Mouse (Mus musculus): ENCODE results near the gene a. TPM values are rescaled to one million over a fixed set of nuclear protein-coding genes. Genes with fewer than 3 reads are reported as not detected.
"Not testable (repeated sequence)": the region's sequence is repeated elsewhere in the genome, so short reads cannot be mapped to it uniquely, and the experiment has no call there.

a gene
- polyA plus RNA-seq, 1 experiment from 2014 or later: 0.32 TPM

DNA sequence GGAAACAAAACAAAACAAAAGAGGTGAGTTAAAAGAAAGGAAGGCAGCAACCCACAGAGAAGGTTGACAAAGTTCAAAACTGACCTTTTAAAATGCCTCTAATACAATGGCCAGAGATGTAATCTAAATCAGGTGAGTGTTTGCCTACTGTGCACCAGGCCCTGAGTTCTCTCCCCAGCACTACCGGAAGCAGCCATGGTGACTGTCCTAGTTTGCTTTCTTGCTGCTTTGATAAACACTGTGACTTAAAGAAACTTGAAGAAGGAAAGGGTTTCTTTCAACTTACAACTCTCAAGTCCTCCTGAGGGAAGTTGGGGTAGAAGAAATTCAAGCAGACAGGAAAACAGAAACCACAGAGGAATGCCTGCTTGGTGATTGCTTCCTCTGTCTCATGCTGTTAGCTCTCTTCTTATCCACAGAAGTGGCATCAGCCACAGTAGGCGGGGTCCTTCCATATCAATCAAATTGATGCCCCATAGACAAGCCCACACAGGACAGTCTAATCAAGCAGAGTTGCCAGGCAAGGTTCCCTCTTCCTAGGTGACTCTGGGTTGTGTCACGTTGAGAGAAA is 220.0 kb downstream of the a start:
- ATAC-seq (ENCODE audit: extremely low read depth, insufficient number of reproducible peaks, low FRiP score, low TSS enrichment): no peak
- 32% methylated on average over 3 of the region's 3 CpGs for WGBS

DNA sequence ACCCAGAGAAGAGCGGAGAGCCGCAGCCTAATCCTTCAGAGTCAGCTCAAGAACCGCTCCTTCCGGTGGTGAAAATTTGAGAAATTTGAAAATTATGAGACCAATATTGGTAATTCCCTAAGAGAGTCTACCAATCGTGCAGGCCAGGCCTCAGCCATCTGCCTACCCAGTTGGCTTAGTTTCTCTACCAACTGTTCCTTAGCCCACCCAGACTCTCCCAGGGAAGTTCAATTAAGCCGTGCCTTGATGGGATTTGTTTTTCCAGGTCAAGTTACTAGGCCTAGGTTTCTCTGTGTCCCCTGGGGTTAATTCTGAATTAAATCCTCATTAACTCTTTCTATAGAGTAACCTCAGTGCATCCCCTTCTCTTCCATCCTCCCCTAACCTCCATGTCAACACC is 221.8 kb downstream of the a start:
- Histone ChIP-seq H3K4me2 (no peak overlapping the region), H3K27me3 (replicated peaks) (peaks cover 18% of the 10 kb centered on the region), H3K9ac (no peak overlapping the region), H3K4me3 (no peak overlapping the region), H3K9me3 (no peaks in the 10 kb centered on the region), H3K4me1 (no peaks in the 10 kb centered on the region), H3K36me3 (no peaks in the 10 kb centered on the region), H3K27ac (replicated peaks) (no peak overlapping the region)
- no peak for ATAC-seq (ENCODE audit: extremely low read depth, insufficient number of reproducible peaks, low FRiP score, low TSS enrichment)
- WGBS: 75% methylated on average over 6 of the region's 6 CpGs

More for the DNA sequence above, 220.0 kb downstream of the a start:
- Histone ChIP-seq H3K27me3 (replicated peaks) (peaks cover 18% of the 10 kb centered on the region), H3K4me2 (no peak overlapping the region), H3K27ac (replicated peaks) (no peak overlapping the region), H3K9ac (no peak overlapping the region), H3K4me3 (no peak overlapping the region), H3K9me3 (no peaks in the 10 kb centered on the region), H3K36me3 (no peaks in the 10 kb centered on the region), H3K4me1 (no peaks in the 10 kb centered on the region)

GRCm38 (mm10) chr2:155016751-155017150 is 225.5 kb downstream of the a start:
- not testable (repeated sequence) for H3K27ac ChIP-seq (replicated peaks); H3K4me2 ChIP-seq; H3K4me3 ChIP-seq; ATAC-seq (ENCODE audit: extremely low read depth, insufficient number of reproducible peaks, low FRiP score, low TSS enrichment); H3K9me3 ChIP-seq; H3K9ac ChIP-seq; H3K36me3 ChIP-seq
- Histone ChIP-seq H3K4me1 (peaks cover 11% of the 10 kb centered on the region), H3K27me3 (replicated peaks) (peaks cover 33% of the 10 kb centered on the region)
- 16% methylated on average over 6 of the region's 9 CpGs for WGBS

GRCm38 (mm10) chr2:155018251-155018755 is 227.1 kb downstream of the a start, which contains the start of gene Gm14226:
Gene Gm14226 (plus strand): TSS chr2:155018266.
- ATAC-seq (ENCODE audit: extremely low read depth, insufficient number of reproducible peaks, low FRiP score, low TSS enrichment); H3K36me3 ChIP-seq; H3K9me3 ChIP-seq: not testable (repeated sequence)
- peak within 1 kb of the TSS; percentile 58 for H3K4me3 ChIP-seq
- H3K27ac ChIP-seq (replicated peaks): peak within 1 kb of the TSS; percentile 51
- H3K9ac ChIP-seq: peak within 1 kb of the TSS; percentile 80
- peak within 1 kb of the TSS; percentile 84 for H3K4me2 ChIP-seq
- H3K4me1 ChIP-seq: peaks cover 14% of the 10 kb centered on the region
- under 1% methylated on average over 24 of the region's 26 CpGs for WGBS
- peaks cover 35% of the 10 kb centered on the region for H3K27me3 ChIP-seq (replicated peaks)

GRCm38 (mm10) chr2:155018762-155019641 is 227.8 kb downstream of the a start:
- H3K9ac ChIP-seq: peak overlapping the region; percentile 80
- H3K27ac ChIP-seq (replicated peaks): peak overlapping the region; percentile 51
- WGBS: under 1% methylated on average over 38 of the region's 38 CpGs
- H3K4me2 ChIP-seq: peak overlapping the region; percentile 84
- no peaks in the 10 kb centered on the region for H3K9me3 ChIP-seq
- H3K4me3 ChIP-seq: peak overlapping the region; percentile 58
- no peaks in the 10 kb centered on the region for H3K36me3 ChIP-seq
- H3K4me1 ChIP-seq: peaks cover 14% of the 10 kb centered on the region
- H3K27me3 ChIP-seq (replicated peaks): peaks cover 30% of the 10 kb centered on the region
- ATAC-seq (ENCODE audit: extremely low read depth, insufficient number of reproducible peaks, low FRiP score, low TSS enrichment): peak; percentile 74

GRCm38 (mm10) chr2:155019673-155020072 is 228.5 kb downstream of the a start:
- Histone ChIP-seq H3K4me1 (peaks cover 14% of the 10 kb centered on the region), H3K27ac (replicated peaks) (peak overlapping the region; percentile 51), H3K9ac (peak overlapping the region; percentile 80), H3K4me2 (peak overlapping the region; percentile 84), H3K36me3 (no peaks in the 10 kb centered on the region), H3K9me3 (no peaks in the 10 kb centered on the region), H3K4me3 (peak overlapping the region; percentile 58), H3K27me3 (replicated peaks) (peaks cover 24% of the 10 kb centered on the region)
- WGBS: under 1% methylated on average over 22 of the region's 22 CpGs
- ATAC-seq (ENCODE audit: extremely low read depth, insufficient number of reproducible peaks, low FRiP score, low TSS enrichment): peak; percentile 46

DNA sequence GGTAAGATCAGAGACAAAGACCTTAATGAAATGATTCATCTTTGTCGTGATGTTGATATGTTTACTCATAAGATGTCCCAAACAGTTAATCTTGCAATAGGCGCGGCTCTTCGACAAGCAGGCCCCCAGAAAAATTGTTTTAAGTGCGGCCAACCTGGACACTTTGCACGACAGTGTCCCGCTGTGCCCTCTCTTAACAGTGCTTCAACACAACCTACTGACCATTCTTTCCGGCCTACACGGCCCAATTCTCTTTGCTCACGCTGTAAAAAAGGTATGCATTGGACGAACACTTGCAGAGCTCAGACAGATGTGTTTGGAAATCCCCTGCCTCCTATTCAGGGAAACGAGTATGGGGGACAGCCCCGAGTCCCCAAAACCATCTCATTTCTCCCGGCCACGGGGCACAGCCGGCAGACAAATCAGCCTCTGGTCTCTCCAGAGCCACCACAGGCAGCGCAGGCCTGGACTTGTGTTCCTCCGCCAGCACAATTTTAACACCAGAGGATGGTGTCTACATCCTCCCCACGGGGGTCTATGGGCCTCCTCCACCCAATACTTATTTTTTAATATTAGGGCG is 229.1 kb downstream of the a start:
- Histone ChIP-seq H3K4me1 (peaks cover 14% of the 10 kb centered on the region), H3K27me3 (replicated peaks) (peaks cover 23% of the 10 kb centered on the region), H3K4me2 (peak overlapping the region; percentile 84), H3K9ac (peak overlapping the region; percentile 80; the same call in 1 of the 2 replicates)
- ATAC-seq (ENCODE audit: extremely low read depth, insufficient number of reproducible peaks, low FRiP score, low TSS enrichment); H3K4me3 ChIP-seq; H3K9me3 ChIP-seq; H3K27ac ChIP-seq (replicated peaks); H3K36me3 ChIP-seq: not testable (repeated sequence)
- 35% methylated on average over 20 of the region's 20 CpGs for WGBS

DNA sequence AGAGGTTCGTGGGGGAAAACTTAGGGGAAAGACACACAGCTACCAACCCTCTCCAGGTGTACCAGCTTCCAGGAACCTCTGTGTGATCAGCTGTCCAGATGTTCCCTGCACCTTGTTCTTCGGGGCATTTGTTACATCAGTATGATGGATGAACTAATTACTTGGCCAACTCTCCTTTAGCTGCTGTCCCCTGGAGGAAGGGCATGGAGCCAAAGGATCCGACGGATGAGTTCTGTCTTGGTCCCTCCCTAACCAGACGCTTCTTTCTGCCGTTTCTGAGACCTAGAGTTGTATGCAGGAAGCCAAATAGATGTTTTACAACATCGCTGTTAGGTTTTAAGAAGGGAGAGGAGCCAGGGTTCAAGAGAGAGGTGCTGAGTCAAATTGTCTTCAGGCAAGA is 239.6 kb downstream of the a start:
- no peak for ATAC-seq (ENCODE audit: extremely low read depth, insufficient number of reproducible peaks, low FRiP score, low TSS enrichment)
- no peak overlapping the region for H3K9ac ChIP-seq
- peaks cover 6% of the 10 kb centered on the region; the same call in 1 of the 2 replicates for H3K4me1 ChIP-seq
- peaks cover 3% of the 10 kb centered on the region; the same call in 1 of the 2 replicates for H3K27me3 ChIP-seq (replicated peaks)
- no peak overlapping the region for H3K4me3 ChIP-seq
- no peak overlapping the region for H3K4me2 ChIP-seq
- 65% methylated on average over 7 of the region's 7 CpGs for WGBS
- no peaks in the 10 kb centered on the region for H3K9me3 ChIP-seq
- no peaks in the 10 kb centered on the region for H3K36me3 ChIP-seq
- no peak overlapping the region for H3K27ac ChIP-seq (replicated peaks)

GRCm38 (mm10) chr2:155032938-155033710 is 241.9 kb downstream of the a start:
- no peaks in the 10 kb centered on the region for H3K36me3 ChIP-seq
- H3K9me3 ChIP-seq: no peaks in the 10 kb centered on the region
- H3K4me3 ChIP-seq: no peak overlapping the region
- H3K4me1 ChIP-seq: peaks cover 11% of the 10 kb centered on the region
- H3K4me2 ChIP-seq: peak overlapping the region; percentile 24; the same call in 1 of the 2 replicates
- WGBS: 33% methylated on average over 19 of the region's 19 CpGs
- peaks cover 3% of the 10 kb centered on the region; the same call in 1 of the 2 replicates for H3K27me3 ChIP-seq (replicated peaks)
- no peak overlapping the region for H3K9ac ChIP-seq
- H3K27ac ChIP-seq (replicated peaks): no peak overlapping the region
- ATAC-seq (ENCODE audit: extremely low read depth, insufficient number of reproducible peaks, low FRiP score, low TSS enrichment): no peak

- Histone ChIP-seq H3K27me3 (replicated peaks) (no peaks in the 10 kb centered on the region), H3K4me3 (no peak overlapping the region), H3K4me1 (peaks cover 5% of the 10 kb centered on the region), H3K4me2 (no peak overlapping the region), H3K36me3 (no peaks in the 10 kb centered on the region), H3K27ac (replicated peaks) (no peak overlapping the region), H3K9me3 (no peaks in the 10 kb centered on the region), H3K9ac (no peak overlapping the region)
- WGBS: 67% methylated on average over 4 of the region's 4 CpGs
- ATAC-seq (ENCODE audit: extremely low read depth, insufficient number of reproducible peaks, low FRiP score, low TSS enrichment): no peak
These were observed 248.8 kb downstream of the a start for GRCm38 (mm10) chr2:155039956-155040355.

Measured in heart, embryonic 13.5 days (tissue).